ENCODE assay signal across 22 mouse cellular contexts in genomic region chr12:27838384-27838783, GRCm38 (mm10).
DNase-seq lines count a peak whose midpoint lies in the region; ATAC-seq and TF ChIP-seq lines count a peak whose summit lies in the region.
"Had no signal": no experiment of that assay in that cellular context is flagged by ENCODE, and none has a peak within 500 bp of the region (broad histone marks: within the 10 kb centered on the region; RNA-seq: fewer than 3 reads in every experiment).

No protein-coding gene starts in this region.

- WGBS in forebrain, embryonic 16.5 days, result 52% methylated on average over 6 of the region's 6 CpGs
- WGBS in thymus, adult 2 months, result 87% methylated on average over 6 of the region's 6 CpGs
- WGBS in hindbrain, embryonic 13.5 days, result 86% methylated on average over 6 of the region's 6 CpGs

- TF ChIP-seq POLR2A in thymus, adult 2 months (IDR thresholded peaks at IDR 0.05; ENCODE audit: control insufficient read depth, extremely low read depth, insufficient read depth, low read length, poor library complexity), result no peak

- ATAC-seq in forebrain, embryonic 16.5 days, result peak; percentile 95
- no peak for ATAC-seq in hindbrain, embryonic 13.5 days (ENCODE audit: low FRiP score)
- ATAC-seq: intestine, embryonic 16.5 days had no signal

- peak overlapping the region; percentile 83 for H3K27ac ChIP-seq in forebrain, embryonic 16.5 days (ENCODE audit: low read length)
- H3K27ac ChIP-seq in thymus, adult 2 months (ENCODE audit: control insufficient read depth, insufficient read depth, low read length), result no peak overlapping the region
- no peak overlapping the region for H3K27ac ChIP-seq in hindbrain, embryonic 13.5 days
- H3K27ac ChIP-seq: embryonic facial prominence, embryonic 15.5 days; heart, embryonic 15.5 days; hindbrain, embryonic 15.5 days had no signal

- H3K4me2 ChIP-seq in forebrain, embryonic 16.5 days (ENCODE audit: low read length), result no peak overlapping the region
- no peak overlapping the region for H3K4me2 ChIP-seq in hindbrain, embryonic 13.5 days
- H3K4me2 ChIP-seq: embryonic facial prominence, embryonic 15.5 days; heart, embryonic 11.5 days; heart, embryonic 15.5 days; hindbrain, embryonic 15.5 days had no signal

- no peaks in the 10 kb centered on the region for H3K27me3 ChIP-seq in forebrain, embryonic 16.5 days (replicated peaks; ENCODE audit: control insufficient read depth, insufficient read depth, low read length)
- no peaks in the 10 kb centered on the region for H3K27me3 ChIP-seq in thymus, adult 2 months (ENCODE audit: control insufficient read depth, insufficient read depth, low read length)
- H3K27me3 ChIP-seq in hindbrain, embryonic 13.5 days, result no peaks in the 10 kb centered on the region
- H3K27me3 ChIP-seq: embryonic facial prominence, embryonic 15.5 days; heart, embryonic 15.5 days; hindbrain, embryonic 15.5 days had no signal

- H3K36me3 ChIP-seq in forebrain, embryonic 16.5 days (ENCODE audit: control insufficient read depth, insufficient read depth), result no peaks in the 10 kb centered on the region
- H3K36me3 ChIP-seq in thymus, adult 2 months (ENCODE audit: control insufficient read depth, insufficient read depth, low read length), result no peaks in the 10 kb centered on the region
- H3K36me3 ChIP-seq in hindbrain, embryonic 13.5 days, result no peaks in the 10 kb centered on the region
- H3K36me3 ChIP-seq: embryonic facial prominence, embryonic 15.5 days; heart, embryonic 15.5 days; hindbrain, embryonic 15.5 days had no signal

- peaks cover 7% of the 10 kb centered on the region; the same call in 1 of the 2 replicates for H3K4me1 ChIP-seq in forebrain, embryonic 16.5 days (replicated peaks; ENCODE audit: control insufficient read depth, insufficient read depth, low read length)
- no peaks in the 10 kb centered on the region for H3K4me1 ChIP-seq in thymus, adult 2 months (replicated peaks; ENCODE audit: control insufficient read depth, insufficient read depth, low read length)
- H3K4me1 ChIP-seq in hindbrain, embryonic 13.5 days (replicated peaks), result no peaks in the 10 kb centered on the region
- H3K4me1 ChIP-seq: heart, embryonic 15.5 days; hindbrain, embryonic 15.5 days had no signal

- H3K9ac ChIP-seq in forebrain, embryonic 16.5 days (replicated peaks; ENCODE audit: low read depth, low read length), result no peak overlapping the region
- H3K9ac ChIP-seq in hindbrain, embryonic 13.5 days, result no peak overlapping the region
- H3K9ac ChIP-seq: embryonic facial prominence, embryonic 15.5 days; heart, embryonic 15.5 days; hindbrain, embryonic 15.5 days had no signal

- no peak overlapping the region for H3K4me3 ChIP-seq in forebrain, embryonic 16.5 days (replicated peaks; ENCODE audit: low read length)
- H3K4me3 ChIP-seq in thymus, adult 2 months (ENCODE audit: control insufficient read depth, insufficient read depth, low read length), result no peak overlapping the region
- no peak overlapping the region for H3K4me3 ChIP-seq in hindbrain, embryonic 13.5 days
- H3K4me3 ChIP-seq: embryonic facial prominence, embryonic 15.5 days; erythroblast, embryonic 14.5 days; heart, embryonic 15.5 days; hindbrain, embryonic 15.5 days had no signal

- no peak for TF ChIP-seq CTCF in thymus, adult 2 months (IDR thresholded peaks at IDR 0.05; ENCODE audit: borderline replicate concordance, control insufficient read depth, extremely low read depth, insufficient read depth, low read length, poor library complexity)

- no peaks in the 10 kb centered on the region for H3K9me3 ChIP-seq in forebrain, embryonic 16.5 days (ENCODE audit: control insufficient read depth, low read length)
- H3K9me3 ChIP-seq in hindbrain, embryonic 13.5 days, result no peaks in the 10 kb centered on the region
- H3K9me3 ChIP-seq: embryonic facial prominence, embryonic 15.5 days; heart, embryonic 15.5 days; hindbrain, embryonic 15.5 days had no signal

- DNase-seq in layer of hippocampus, adult 11-12 months (ENCODE audit: low spot score), result peak; percentile 13
- no peak for DNase-seq in layer of hippocampus, postnatal 25 days (ENCODE audit: extremely low spot score in 1 of 2, low spot score in 1 of 2)
- DNase-seq in layer of hippocampus, adult 8-10 months (ENCODE audit: low spot score in 2 of 2), result peak; percentile 15 to 20
- DNase-seq in layer of hippocampus, postnatal 36 days, result peak; percentile 6 to 27
- DNase-seq in cerebellum, adult 9-11 months, result no peak
- DNase-seq in thymus, adult 2 months, result no peak
- DNase-seq: adrenal gland, adult 8-10 months; adrenal gland, postnatal 36 days; cerebellum, adult 2 months; cerebellum, postnatal 14 days; embryo, embryonic 11 days; gastrocnemius, postnatal 10 days; heart, adult 18-20 months; heart, postnatal 14 days had no signal

Comparison
In these comparisons a context has a peak if more than half of its experiments do, and no peak if none do; other contexts are left out.
1. DNase-seq: peak in layer of hippocampus, adult 11-12 months (single experiment), layer of hippocampus, adult 8-10 months (2 of 2) and layer of hippocampus, postnatal 36 days (2 of 2); none in layer of hippocampus, postnatal 25 days (0 of 2), cerebellum, adult 9-11 months (single experiment) and thymus, adult 2 months (single experiment).